Mouse (Mus musculus) heart, postnatal 0 days (tissue): ENCODE results near the gene Hpdl.

Experiments used
- CTCF ChIP-seq: IDR thresholded peaks from 2 replicates; pipeline ENCODE4 v1.5.1; 2016; ENCODE audit warnings: antibody characterized with exemption, control low read depth, low read depth
- EP300 ChIP-seq: IDR thresholded peaks from 2 replicates; pipeline ENCODE4 v1.6.1; 2016; ENCODE audit warnings: antibody characterized with exemption, low read depth

GRCm38 (mm10) chr4:116777079-116777478 lies 44.4 kb downstream of the Hpdl start:
- TF ChIP-seq CTCF: no peak
- TF ChIP-seq EP300: no peak
